Mouse (Mus musculus): ENCODE results near the gene Rnft1.

GRCm38 (mm10) chr11:86534201-86534910 lies 49.9 kb downstream of the Rnft1 start:
- TF ChIP-seq CTCF (IDR thresholded peaks at IDR 0.05; ENCODE audit: low read depth) (no peak), EP300 (optimal IDR thresholded peaks at IDR 0.05) (no peak)

Data from stomach, postnatal 0 days (tissue).